Mouse (Mus musculus) layer of hippocampus, postnatal 36 days (tissue): Measurements from ENCODE around the gene Trpc7. TPM values are rescaled to one million over a fixed set of nuclear protein-coding genes. Genes with fewer than 3 reads are reported as not detected.
A peak's percentile ranks its signal among the peaks of the same experiment; 100 is the strongest.

Experiments
- DNase-seq, 2 experiments: peaks; one replicate each; pipeline ENCODE4 v3.0.0; 2022
- total RNA-seq, 2 experiments: library from RNA; stranded (reverse); gene quantifications; 2 replicates each; pipeline ENCODE4 v1.2.3; 2021

Trpc7 gene
- 1 to 10 TPM; 2.2 to 3.0 TPM for total RNA-seq

DNA sequence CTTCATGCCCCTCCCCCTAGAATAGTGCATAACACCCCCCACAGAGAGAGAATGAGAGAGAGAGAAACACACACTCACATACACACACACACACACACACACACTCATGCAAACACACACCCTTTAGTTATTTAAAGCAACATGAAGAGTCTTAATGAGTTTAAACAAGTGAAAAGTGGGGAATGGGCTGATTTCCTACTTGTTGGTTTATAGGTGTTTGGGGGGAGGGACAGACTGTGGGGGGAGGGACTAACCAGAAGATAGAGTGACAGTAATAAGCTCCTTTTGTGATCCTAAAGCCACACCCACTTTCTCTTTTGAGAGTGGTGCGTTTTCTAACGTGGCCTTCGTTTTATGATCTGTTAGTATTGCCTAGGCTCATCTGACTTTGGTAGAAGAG, at the start of gene Trpc7:
TSS of gene Trpc7 (minus strand) at position 101 of the 400 bp plus-strand sequence.
- no peak for DNase-seq

DNA sequence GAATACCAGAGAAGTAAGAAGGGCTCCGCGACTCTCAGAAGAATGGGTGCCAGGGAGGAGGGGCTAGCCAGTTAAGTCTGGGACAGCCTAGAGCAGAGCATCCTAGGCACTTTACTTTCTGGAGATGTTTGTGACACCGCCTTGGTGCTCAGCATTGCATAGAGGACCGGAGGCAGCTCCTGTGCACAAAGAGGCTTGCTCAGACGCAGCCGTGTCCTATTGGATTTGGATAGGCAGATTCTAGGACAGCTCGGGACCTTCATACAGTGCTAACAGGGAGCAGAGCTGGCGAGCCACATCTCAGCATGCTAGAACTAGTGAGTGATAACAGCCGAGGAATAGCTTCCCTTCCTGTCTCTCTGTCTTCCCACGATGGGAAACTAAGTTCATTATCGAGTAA, 43.5 kb upstream of the Trpc7 start:
- DNase-seq: no peak

- no peak for DNase-seq
Measured at GRCm38 (mm10) chr13:56933832-56934510, 38.2 kb upstream of the Trpc7 start.

- no peak for DNase-seq
Measured at GRCm38 (mm10) chr13:56930421-56930820, 34.6 kb upstream of the Trpc7 start.

DNA sequence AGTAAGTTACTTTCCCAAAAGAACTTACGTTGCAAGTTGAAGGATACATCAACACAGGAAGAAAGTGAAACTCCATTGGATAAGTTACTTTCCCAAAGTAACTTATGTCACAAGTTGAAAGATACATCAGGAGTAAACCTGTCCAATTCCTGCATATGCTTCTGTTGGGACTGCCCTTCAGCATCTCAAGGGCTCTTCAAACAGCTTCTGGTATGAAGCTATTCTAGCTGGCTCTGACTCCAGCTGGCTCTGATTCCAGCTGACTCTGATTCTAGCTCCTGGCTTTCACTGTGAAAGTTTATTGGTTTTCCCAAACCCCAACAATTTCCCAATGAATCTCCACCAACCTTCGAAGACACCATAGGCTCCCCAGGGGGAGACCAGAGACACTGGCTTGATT, 27.2 kb upstream of the Trpc7 start:
- no peak for DNase-seq

DNA sequence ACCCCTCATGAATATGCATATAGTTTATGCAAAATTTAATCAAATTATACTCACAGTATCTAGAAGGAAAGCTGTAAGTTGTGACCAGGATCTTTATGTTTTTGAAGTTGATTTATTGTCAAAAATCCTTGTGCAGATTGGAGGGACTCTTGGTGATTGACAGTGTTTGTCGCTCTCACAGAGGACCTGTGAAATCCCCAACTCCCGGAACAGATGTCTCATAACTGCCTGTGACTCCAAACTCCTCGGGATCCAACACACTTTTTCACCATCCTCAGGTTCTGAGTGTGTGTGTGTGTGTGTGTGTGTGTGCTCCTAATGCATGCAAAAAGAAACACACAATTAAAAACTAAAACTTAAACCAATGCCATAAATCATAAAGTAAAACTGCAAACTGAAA, 25.5 kb upstream of the Trpc7 start:
- DNase-seq: no peak

DNA sequence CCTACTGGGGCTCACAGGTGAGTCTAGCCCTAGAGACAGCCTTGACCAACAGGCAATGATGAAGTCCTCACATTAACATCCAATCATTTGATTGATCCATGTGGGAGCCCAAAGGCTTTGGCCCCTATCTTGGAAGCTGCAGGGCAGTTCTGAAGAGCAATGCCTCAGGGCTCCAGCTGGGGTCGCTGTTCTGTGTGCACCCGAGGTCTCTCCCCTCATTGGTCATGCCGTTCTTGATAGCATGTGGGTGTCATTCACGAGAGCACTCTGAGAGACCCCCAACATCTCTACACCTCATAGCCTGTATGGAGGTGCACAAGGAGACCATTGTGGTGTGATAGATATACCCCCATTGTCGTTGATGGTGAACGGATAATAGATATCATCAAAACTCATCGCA, 18.9 kb upstream of the Trpc7 start:
- no peak for DNase-seq

DNA sequence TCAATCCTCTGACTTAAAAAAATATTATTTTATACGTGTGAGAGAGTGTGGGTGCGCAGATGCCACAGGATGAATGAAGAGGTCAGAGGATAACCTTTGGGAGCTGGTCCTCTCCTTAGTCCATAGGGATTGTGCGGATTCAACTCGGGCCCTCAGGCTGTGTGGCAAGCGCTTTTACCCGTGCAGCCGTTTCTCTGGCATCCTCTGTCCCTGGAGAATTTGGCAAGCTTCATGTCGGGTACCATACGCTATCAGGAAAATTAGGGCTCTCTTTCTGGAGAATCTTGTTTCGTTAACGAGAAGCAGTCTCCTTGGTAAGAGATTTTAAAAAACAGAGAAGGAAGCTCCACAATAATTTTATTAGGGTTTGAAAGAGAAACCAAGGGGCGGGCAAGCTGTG, 15.3 kb upstream of the Trpc7 start:
- DNase-seq: no peak

- DNase-seq: peak; percentile 19 to 29
Measured at GRCm38 (mm10) chr13:56895386-56895785, 407 bp downstream of the Trpc7 start.

DNA sequence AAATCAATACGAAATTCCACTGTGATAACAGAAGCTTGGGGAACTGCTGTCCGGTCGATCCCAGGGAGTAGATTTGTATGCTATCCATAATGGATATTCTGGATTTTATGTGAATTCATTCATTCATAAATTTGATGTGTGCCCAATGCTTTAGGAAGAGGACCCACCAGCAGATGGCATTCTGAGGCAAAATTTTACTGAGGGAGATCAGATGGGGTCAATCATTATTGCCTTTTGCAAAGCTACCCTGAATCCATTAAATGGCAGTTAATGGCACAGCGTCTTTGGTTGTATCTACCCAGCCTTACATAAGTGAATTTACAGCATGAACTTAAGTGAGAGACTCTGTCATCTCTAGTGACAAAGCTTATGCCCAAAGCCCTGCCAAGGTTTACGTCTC, 1.2 kb downstream of the Trpc7 start:
- DNase-seq: no peak

DNA sequence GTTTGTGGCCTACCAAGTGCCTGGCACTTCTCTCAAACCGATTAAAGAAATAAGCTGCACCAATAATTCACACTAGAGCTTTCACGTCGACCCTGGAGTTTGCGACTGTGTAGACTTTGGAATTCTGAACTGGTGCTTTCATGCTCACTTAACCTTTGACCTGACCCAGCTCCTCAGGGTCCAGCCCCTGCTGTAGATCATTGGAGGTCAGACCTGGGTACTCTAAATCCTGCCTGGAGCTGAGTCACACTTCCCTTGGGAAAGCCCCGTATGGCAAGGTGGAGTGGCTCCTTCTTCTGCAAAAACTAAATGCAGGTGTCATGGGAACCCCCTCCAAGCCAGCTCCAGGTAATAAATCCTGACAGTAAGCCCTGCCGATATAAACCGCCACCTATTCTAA, 5.9 kb downstream of the Trpc7 start:
- DNase-seq: no peak

GRCm38 (mm10) chr13:56882931-56883330, 12.9 kb downstream of the Trpc7 start:
- no peak for DNase-seq

- DNase-seq: no peak
Measured at GRCm38 (mm10) chr13:56864567-56864966, 31.2 kb downstream of the Trpc7 start.

GRCm38 (mm10) chr13:56862011-56862410, 33.8 kb downstream of the Trpc7 start:
- no peak for DNase-seq

DNA sequence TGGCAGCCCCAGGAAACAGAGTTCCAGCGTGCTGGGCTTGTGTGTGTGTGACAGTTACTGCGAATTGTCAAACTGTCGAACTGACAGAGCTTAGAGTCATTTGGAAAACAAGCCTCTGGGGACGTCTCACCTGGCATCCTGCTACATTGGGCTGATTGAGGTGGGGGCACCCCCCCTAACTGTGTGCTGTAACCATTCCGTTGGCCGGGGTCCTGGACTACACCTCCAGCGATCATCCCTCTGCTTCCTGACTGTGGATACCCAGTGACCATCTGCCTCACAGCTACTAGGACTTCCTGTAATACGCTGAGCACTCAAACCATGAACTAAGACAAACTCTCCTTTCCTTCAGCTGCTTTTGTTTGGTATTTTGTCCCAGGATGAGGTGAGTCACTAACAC, 41.3 kb downstream of the Trpc7 start:
- DNase-seq: no peak

DNA sequence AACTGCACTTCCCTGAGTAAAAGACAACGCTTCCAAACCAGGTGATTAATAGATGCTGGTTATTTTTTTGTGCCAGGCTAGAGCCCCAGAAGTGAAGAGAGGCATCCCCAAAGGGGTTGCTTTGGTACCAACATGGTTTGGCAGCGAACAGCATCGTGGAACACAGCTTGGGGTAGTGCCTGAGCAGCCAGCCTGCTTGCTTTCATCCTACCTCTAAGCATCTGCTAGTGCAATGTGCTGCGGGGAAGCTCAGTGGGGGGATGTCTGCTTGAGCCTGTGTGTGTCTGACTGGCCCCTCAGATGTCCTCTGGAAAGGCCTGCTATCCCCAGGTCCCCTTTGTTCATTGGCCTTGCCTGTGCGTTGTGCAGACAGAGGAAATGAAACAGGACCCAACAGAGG, 42.4 kb downstream of the Trpc7 start:
- DNase-seq: peak; percentile 35 to 41

GRCm38 (mm10) chr13:56845866-56846265, 49.9 kb downstream of the Trpc7 start:
- no peak for DNase-seq

DNA sequence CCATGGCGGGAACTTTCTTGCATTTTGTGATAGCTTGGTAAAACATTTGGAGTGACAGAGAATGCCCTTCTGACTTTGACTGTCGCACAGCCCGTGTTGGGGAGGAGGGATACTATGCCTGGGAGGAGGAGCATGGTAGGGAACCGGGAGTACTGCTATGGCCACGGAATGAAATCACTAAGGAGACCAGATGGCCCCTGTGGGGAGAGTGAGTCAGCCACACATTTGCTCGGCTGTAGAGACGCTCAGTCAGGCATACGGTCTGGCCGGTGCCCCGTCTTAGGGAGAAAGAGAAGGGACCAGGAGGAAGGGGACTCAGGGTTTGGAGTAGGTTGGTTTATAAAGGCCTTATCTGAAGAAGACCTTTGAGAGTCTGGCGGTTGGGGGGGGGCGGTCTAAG, 80.3 kb downstream of the Trpc7 start:
- DNase-seq: no peak

- DNase-seq: peak; percentile 84 to 87
Measured at GRCm38 (mm10) chr13:56806776-56807490, 88.9 kb downstream of the Trpc7 start.

DNA sequence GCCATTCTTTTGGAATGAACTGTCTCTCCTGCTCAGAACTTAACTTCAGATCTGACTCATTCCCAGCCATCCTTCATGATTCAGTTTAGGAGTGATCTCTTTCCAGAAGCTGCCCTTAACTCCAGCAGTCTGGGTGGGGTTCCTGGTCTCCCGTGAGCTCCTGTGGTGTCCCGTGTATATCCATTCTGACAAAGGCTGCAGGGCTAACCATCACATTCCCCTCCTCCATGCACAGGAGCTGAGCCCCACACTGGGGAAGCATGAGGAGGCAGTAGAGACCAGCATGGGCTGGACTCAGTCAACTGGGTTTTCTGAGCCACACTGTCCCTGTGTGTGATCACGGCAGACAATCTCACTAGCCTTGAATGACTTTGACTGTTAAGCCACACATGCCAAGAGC, 90.7 kb downstream of the Trpc7 start:
- DNase-seq: no peak

GRCm38 (mm10) chr13:56797459-56797858, 98.3 kb downstream of the Trpc7 start:
- no peak for DNase-seq

DNA sequence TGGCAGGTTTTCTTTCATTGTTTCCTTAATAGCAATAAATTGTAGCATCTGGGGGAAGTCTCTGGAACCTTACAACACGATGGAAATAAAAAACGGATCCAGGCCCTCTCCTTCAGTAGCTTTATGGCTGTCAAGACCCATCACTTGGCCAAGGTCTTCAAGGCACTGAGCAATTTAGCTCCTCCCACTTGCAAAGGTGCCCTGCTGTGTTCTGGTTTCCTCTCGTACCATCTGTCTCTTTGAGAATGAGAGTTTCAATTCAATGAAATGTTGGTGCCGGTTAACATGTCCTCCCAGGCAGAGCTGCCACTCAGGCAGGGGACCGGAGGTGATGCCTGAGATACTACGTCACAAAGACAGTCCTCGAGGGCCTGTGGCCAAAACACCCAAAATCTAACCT, 100.3 kb downstream of the Trpc7 start:
- DNase-seq: no peak

DNA sequence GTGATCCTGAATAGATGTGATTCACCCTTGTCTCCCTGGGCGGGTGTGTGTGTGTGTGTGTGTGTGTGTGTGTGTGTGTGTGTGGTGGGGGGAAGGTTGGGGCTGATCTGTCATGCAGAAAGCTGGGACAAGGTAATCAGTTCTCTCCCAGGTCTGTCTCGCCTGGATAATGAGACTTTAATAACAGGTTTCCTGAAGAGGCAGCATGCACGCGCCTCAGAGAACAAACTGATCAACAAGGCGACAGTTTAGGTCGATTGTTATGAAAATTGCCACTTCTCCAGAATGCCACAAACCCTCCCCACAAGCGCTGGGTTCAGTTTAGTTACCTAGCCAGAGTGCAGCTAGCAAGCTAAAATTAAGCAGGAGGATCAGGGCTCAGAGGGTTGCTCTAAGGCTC, 101.4 kb downstream of the Trpc7 start:
- DNase-seq: no peak

DNA sequence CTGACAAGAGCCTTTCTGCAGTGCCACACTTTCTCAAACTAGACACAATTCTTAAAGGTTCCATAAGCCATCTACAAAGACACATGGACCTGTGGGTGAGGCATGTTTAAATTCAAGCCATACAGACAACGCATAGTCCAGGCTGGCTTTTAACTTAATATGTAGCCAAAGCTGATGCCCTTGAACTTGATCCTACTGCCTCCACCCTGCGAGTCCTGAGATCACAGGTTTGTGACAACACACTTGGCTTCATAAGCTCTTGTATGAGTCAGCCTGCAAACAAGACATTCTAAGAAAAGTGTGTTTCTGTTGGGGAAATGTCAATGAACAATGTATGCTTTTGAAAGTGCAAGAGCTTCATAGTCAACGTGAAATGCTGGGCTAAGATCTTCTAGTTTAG, 102.9 kb downstream of the Trpc7 start:
- no peak for DNase-seq
